Mouse (Mus musculus): ENCODE data around the gene Bmpr1b.
A peak's percentile ranks its signal among the peaks of the same experiment; 100 is the strongest.

Bmpr1b gene

GRCm38 (mm10) chr3:141905903-141906623 lies 263.2 kb downstream of the Bmpr1b start:
- no peak for DNase-seq (ENCODE audit: low spot score)

DNA sequence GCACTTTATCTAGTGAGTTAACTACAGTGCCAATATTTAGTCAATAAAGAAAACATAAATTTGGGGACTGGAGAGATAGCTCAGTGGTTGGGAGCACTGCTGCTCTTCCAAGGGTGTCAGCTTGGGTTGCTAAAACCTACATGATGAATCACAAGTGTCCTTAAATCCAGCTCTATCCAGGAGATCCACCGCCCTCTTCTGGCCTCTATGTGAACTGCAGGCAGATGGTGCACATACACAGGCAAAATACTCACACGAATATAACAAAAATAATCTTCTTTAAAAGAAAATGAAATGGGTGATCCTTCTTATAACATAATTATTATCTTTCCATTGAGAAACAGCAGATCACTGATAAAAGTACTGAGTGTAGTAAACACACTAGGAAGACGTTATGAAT lies 268.9 kb downstream of the Bmpr1b start:
- DNase-seq (ENCODE audit: low spot score), result no peak

GRCm38 (mm10) chr3:141899521-141899920 lies 269.7 kb downstream of the Bmpr1b start:
- DNase-seq (ENCODE audit: low spot score), result no peak

DNA sequence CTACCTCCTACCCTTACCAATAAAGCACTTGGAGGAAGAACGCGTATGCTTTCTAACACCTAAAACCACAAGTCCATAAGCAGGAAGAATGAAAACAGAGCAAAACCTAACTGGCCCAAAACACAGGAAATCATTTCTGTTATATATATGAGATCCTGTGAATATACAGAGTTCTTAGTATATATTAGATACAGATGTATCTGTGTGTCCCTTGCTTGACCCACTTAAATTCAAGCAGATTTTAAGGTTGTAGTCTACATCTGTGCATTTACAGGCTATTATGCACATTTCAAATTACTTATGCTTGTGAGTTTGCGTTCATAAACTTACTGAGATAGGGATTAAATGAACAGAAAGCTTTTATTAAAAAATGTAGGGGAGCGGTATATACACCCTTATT lies 271.5 kb downstream of the Bmpr1b start:
- no peak for DNase-seq (ENCODE audit: low spot score)

DNA sequence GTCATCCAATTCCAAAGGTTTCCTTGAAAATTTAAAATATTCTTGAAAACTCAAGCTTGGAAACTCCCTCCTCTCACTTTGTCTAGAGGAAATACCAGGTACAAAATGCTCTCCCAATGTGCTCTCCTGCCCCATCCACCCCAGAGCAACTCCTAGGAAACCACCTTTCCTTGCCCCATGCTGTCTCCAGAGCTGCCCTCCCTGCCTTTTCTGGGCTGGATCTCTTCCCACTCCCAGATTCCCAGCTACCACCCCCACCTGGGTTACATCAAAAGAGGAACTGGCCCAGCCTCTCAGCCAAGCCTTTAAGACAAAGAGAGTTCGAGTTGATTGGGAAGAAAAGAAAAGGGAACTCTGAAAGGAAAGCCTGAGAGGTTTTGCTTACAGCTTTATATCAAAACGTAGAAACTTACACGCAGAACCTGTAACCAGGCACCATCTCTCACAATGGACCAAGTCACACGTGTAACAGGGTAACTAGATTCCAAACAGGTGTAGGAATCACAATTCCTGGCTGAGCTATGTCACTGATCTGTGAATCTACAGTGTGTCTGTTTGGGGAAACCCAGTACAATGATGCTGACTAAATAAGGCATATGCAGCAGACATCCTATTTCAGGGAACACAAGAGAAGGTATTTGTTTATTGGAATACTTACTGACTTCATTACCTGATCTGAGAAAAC lies 272.2 kb downstream of the Bmpr1b start:
- DNase-seq (ENCODE audit: low spot score), result no peak

DNA sequence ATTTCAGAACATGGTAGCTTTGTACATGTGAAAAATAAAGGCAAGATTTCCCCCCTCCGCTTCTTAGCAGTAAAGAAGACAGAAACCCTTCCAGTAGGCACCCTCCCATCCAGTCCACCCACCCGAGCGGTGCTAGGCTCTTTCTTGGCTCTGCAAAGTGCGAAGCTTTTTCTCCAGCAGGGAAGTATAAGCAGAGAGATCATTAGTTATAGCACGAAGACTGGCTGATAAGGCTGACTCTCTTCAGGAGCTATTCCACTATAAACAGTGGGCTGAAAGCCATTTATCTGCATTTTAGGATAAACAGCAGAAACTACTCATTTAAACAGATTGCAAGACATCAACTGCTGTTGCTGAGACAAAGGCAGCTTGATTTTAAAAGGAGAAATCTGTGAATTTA lies 274.1 kb downstream of the Bmpr1b start:
- DNase-seq (ENCODE audit: low spot score), result no peak

DNA sequence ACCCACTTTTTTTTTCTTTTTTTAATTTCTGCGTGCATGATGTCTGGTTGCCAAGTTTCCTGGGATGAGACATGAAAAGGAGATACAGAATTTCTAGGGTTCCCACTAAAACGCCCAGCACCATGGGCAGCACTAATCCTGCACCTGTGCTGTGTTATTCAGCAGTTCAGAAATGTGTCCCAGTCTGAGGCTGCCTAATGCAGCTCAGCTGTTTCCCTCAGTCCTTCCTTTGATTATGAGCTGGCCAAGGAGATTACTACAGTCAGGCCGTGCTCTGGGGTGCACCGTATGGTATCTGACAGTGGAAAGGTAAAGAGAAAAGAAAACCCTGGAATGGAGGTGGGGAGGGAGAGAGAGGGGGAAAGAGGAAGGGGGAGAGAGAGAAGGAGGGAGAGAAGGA lies 278.6 kb downstream of the Bmpr1b start:
- DNase-seq (ENCODE audit: low spot score), result no peak

DNA sequence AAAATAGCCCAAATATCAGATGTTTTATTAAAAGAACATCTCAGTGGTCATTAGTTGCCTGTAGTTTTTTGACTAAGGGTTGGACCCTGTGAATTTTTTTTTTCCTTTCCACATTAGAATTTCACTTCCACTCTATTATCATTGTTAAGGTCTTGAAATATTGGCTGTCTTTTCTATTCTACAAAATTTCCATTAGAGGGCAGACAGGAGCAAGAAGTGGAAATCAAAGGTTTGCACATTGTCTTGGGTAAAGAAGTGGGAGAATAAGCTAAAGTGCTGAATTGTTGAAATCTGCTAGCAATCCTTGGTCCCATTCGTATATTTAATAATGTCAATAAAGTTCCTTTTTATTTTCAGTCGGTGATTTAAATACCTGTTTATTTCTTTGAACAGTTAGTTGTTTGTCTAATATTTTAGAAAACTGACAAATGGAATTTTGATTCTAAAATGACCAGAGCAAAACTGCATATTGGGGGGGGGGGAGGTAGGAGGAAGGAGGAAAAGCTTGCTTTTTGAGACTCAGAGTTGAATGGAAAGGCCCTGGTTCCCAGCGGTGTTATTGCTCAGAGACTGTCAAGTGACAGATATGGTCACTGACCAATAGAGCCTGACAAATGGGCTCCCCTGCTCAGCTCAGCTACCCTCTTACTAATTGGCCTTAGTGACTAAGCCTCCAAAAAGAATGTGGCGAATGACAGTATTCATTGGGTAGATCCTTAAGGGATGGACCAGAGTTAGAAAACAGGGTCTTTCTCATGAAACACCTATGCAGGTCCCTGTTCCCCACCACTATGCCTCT lies 281.6 kb downstream of the Bmpr1b start:
- peak; percentile 55 for DNase-seq (ENCODE audit: low spot score)

GRCm38 (mm10) chr3:141884190-141884589 lies 285.0 kb downstream of the Bmpr1b start:
- no peak for DNase-seq (ENCODE audit: low spot score)

- DNase-seq (ENCODE audit: low spot score), result no peak
Observed at GRCm38 (mm10) chr3:141882496-141882895, 286.7 kb downstream of the Bmpr1b start.

DNA sequence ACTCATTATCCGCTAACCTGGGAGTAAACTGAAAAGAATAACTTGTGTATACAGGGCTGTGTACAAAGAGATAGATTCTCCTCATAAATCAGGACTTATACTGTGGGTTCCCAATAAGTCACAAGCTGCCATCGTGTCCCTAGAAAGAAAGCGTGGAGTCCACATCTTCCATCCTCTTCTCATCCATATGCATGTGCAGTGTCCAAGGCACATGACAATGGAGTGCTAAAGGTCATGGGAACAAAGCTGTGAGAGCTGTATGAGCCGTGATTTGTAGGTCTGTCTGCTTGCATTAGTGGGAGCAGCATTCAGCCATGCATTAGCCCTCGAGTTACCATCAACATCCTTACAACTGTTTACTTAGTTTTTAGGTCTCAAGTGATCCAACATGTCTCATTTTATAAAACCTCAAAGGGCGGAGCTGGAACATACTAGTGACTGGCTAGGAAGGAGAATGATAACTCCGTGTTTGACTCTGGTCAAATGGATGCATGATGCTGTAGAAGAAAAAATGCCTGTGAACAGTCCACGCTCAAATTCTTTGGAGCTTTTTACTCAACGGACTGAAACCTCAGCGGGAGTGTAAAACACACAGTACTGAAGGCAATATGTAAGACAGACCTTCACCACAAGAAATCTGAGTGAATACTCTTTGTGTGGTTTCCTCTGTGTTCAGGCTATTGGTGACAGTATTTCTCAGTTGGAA lies 296.7 kb downstream of the Bmpr1b start:
- DNase-seq (ENCODE audit: low spot score), result peak; percentile 74

GRCm38 (mm10) chr3:141871805-141872204 lies 297.4 kb downstream of the Bmpr1b start:
- no peak for DNase-seq (ENCODE audit: low spot score)

- DNase-seq (ENCODE audit: low spot score), result peak; percentile 82
Observed at GRCm38 (mm10) chr3:141862816-141863461, 306.3 kb downstream of the Bmpr1b start.

DNA sequence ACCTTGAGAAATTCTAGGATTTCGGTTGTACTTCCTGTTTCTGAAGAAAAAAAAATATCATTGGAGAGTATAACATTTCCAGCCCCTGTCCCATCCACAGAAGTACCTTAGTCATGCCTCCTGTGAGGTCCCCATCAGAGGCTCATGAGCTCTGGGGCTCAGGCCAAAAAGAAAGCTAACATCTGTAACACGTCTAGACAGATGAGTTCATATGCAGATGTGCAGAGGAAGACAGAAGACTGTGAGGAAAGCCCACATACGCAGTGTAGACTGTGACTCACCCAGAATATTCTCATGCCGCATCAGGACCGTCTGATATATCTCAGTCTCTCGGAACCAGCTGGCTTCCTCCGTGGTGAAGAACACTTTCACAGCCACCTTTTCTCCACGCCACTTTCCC lies 312.1 kb downstream of the Bmpr1b start:
- no peak for DNase-seq (ENCODE audit: low spot score)

GRCm38 (mm10) chr3:141854339-141854738 lies 314.9 kb downstream of the Bmpr1b start:
- no peak for DNase-seq (ENCODE audit: low spot score)

DNA sequence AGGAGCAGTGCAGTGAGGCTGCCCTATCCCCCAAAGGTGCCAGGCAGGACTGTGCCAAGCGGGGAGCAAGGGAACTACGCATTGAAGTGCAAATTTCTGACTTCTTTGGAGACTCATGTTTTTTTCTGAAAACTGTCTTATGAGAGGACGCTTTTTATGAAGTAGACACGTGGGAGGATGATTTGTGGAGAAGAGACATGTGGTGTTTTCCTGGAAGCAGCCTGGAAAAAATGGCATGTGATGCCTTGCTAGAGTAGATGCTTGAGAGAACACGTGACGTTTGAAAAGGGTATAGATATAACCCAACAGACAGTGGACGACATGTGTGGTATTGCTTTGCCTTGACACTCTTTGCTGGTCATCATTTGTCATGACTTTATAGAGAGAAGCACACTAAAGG lies 319.1 kb downstream of the Bmpr1b start:
- no peak for DNase-seq (ENCODE audit: low spot score)

DNA sequence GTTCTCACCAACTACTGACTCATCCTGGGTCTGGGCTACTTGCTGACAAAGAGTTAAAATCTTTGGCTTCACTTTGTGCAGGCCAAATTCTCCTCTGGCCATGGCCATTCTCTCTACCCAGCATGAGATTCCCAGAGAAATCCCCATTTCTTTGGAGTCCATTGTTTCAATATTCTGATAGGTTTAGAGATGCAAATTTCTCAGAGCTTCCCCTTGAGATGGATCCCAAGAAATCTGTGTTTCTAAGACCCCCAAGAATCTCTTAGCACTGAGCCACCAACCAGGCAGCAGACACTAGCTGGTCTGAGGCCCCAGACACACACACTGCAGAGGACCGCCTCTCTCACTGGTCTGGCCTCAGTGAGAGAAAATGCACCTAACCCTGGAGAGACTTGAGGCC lies 320.0 kb downstream of the Bmpr1b start:
- no peak for DNase-seq (ENCODE audit: low spot score)

GRCm38 (mm10) chr3:141838864-141839263 lies 330.4 kb downstream of the Bmpr1b start:
- peak; percentile 69 for DNase-seq (ENCODE audit: low spot score)

- DNase-seq (ENCODE audit: low spot score), result peak; percentile 74
Observed at GRCm38 (mm10) chr3:141831135-141831534, 338.1 kb downstream of the Bmpr1b start.

- no peak for DNase-seq (ENCODE audit: low spot score)
Observed at GRCm38 (mm10) chr3:141828301-141828700, 340.9 kb downstream of the Bmpr1b start.

DNA sequence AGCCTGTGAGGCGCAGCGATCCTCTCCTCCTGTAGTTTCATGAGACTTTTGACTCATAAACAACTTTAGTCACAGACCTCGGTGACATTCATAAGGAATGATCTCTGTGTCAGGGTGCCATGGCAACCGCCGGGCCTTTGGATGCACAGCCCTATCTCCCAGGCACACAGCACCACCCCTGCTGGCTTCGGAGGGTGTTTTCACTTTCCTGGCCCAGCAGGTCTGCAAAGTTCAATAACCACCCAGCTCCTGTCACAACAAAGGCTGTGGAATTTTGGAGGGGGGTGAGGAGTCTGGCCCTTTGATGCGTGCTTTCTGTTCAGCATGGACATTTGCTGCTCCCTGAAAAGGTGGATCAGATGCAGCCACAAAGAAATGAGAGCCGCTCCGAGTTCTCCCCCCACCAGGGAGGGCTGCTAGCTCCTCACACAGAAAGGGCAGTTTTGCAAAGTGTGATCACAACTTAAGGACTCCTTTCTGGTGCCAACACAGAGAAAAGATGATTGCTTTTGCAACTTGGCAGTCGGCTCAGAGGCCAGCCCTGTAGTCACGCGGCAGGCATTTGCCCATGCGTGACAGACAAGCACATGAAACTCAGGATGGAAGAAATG lies 349.8 kb downstream of the Bmpr1b start:
- DNase-seq (ENCODE audit: low spot score), result peak; percentile 86

Data from embryo, embryonic 10 days (tissue).